Mouse (Mus musculus) gastrocnemius, postnatal 10 days (tissue): ENCODE measurements at regions not wholly inside any gene's neighbourhood (a gene's known extent, or its start where the extent isn't known, plus 50 kb on each side); places are given as distances from the start of the nearest gene placed in this dataset.

Experiments
- DNase-seq: peaks from one replicate; pipeline ENCODE4 v3.0.0; 2021; ENCODE audit warnings: mixed read lengths

DNA sequence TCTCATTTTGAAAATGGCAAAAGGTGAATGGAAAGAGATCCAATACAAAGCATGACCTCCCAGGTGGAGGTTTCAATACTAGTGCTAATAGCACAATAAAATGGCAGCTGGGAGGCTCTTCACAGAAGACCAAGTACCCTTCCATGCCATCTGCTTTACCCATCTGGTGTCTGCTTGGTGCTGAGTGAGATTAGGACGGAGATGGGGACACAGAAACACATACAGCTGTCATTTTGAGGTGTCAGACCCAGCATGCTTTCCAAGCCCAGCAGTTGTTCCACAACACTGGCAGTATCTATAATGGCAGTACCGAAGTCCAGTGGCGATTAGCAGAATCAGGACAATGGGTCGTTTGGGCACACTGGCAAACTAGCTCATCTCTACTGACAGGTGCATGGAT is 118.9 kb upstream of the 1700064H15Rik start:
- no peak for DNase-seq

DNA sequence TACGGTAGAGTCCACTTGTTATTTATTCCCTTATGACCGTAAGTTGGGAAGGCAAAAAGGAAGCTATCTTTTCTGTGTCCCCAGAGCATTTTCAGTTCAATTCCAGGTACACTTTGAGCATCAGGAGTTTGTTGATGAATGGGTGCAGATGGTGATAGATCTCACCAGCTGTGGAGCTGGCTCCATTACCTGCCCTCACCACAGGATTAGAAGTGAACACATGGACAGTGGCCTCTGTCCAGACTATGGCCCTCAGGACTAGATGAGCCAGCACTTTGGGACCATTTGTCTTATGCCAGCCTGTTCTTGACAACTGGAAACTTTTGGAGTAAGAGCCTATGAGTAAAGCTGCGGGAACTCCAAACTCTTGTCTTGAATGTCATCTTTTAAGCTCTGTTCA is 123.5 kb upstream of the 1700064H15Rik start:
- DNase-seq, result no peak

DNA sequence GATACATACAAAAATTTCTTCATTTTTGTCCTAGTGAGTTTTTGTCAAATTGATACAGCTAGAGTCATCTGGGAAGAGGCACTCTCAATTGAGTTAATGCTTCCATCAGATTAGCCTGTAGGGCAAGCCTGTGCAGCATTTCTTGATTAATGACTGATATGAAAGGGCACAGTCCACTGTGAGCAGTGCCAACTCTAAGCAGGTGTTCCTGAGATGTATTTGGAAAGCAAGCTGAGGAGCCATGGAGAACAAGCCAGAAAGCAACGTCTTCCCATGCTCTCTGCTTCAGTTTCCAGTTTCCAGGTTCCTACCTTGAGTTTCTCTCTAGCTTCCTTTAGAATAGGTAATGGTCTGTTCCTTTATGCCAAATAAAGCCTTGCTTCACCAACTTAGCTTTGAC is 125.5 kb upstream of the 1700064H15Rik start:
- DNase-seq, result no peak

DNA sequence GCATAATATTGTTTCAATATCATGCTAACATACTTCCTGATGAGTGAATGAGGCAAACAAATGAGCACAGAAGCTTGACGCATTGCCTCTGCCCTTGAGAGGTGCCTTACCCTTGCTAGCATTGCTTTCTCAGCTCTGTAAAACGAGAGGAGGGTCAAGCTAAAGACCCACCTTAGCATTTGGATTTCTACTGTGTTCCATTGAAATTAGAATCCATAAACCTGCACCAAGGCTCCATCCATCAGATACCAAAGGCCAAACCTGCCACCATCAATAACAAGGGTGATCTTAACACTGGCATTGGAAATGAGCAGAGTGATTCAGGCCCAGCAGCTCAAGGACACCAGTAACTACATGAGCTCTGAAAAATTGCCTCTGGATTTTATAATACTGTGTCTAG is 126.2 kb upstream of the 1700064H15Rik start:
- no peak for DNase-seq

DNA sequence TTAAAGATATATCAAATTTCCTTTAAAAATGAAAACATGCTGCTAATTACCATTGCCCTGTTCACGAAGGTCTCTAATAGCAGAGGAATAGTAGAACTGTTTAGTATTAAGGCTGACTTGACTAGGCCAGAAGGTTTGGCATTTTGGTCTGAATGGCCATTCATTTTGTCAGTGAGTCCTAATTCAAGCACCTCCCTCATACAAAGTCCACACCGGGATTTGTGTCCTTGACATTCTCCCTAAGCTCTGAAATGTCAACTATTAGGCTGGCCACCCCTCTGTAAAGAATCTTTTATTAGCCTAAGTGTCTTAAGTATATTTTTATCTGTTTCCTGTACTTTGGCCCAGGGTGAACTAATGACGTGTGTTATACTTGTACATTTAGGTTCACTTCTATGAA is 126.7 kb upstream of the 1700064H15Rik start:
- no peak for DNase-seq

DNA sequence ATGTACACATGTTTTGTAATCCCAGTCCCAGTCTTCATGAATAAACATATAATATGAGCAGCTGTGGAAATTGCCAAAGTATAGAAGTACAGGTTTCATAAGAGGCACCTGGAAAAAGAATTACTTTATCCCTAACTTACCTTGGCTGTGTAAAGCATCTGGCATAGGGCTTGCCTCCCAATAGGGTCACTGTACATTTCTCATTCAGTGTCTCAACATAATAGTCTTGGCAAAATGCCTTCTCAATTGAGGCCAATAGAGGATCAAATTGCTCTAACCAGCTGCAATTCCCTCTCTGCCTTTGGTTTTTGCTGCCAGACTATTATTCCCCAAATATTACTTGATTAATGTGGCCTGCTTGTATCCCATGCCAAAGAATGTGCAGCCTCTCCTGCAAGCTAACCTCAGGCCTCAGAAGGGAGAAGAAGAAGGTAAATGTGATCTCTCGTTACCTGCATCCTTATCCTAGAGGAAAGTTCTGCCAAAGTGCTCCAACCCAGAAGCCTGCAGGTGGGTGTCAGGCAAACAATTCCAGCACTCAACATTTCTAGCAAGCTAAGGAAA is 158.2 kb upstream of the Cp start:
- DNase-seq, result no peak

DNA sequence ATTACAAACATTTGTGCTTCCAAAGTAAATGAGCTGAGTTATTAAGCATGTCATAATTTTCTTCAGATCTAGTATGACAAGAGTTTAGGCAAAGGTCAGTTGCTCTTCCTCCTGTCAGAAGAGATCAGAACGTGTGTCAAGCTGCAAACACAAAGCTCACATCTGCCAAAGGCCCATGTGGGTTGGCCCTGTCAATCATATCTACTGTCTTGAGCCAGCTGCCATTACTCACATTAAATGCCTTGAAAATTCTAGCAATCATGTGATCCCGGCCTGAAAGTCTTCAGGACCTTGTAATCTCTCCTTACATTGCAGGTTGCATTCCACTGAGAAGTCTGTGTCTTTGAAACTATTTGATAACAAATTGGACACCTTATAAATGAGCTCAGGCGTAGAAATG is 146.8 kb upstream of the Cp start:
- no peak for DNase-seq

DNA sequence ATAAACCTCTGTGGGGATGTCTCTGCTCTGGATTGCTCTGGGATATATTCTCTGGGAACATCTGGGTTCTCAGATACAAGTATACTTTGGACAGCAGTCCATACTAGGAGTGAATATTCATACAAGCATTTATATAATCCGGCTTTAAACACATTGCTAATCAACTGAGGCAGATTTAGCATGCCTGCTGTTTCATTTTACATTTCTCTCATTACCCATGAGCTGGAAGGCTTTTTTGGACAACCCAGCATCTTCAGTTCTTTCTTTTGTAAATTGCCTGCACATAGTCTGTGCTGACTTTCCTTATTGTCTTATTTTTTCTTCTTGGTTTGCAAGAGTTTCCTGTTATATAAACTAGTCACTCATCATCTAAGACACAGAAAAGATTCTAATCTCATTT is 131.9 kb upstream of the Cp start:
- DNase-seq, result no peak

DNA sequence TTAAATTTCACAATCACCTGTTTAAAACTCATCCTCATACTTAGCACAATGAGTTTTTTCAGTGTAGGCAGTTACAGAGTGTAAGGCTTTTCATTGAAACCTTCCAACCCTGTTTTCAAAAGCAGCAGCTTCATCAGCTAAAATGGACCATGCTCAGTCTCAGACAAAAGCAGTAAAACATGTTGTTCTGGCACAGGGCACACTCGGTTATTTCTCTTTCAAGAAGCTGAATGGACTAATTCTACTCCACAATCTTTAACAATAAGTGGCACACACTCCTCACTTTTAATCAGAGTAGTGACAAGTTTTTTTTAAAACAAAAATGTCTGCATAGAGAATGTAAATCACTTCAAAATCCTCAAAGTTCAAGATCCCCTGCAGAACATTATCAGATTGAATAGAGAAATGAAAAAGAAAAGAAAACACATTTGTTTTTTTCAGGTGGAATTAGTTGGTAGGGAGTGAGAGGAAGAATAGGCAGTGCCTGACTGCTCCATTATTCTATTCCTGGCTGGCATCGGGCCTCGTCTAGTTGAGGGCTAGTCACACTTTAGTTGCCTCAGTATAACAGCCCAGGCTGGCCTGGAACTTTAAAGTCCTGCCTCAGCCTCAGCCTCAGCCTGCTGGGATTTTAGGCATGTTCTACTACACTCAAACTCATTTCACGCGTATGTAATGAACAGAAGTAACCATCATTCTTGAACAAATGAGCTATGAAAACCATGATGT is 128.2 kb upstream of the Cp start:
- no peak for DNase-seq

DNA sequence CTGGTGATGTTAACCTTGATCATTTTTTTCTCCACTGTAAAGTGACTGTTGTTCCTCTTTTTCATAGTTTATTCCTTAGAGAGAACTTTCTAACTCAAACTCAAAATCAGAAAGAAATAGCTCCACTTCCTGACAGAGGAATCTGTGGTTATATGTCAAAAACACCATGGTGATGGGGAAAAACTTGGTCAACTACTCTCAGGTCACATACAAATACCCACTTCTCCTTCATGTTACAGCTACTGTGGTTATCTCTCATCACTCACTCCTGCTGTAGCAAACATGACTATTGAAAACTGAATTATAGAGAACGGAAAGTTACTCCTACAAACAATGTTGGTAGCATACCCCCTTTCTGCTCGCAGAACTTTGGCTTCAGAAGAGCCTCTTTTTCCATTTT is 127.1 kb upstream of the Cp start:
- DNase-seq, result no peak

DNA sequence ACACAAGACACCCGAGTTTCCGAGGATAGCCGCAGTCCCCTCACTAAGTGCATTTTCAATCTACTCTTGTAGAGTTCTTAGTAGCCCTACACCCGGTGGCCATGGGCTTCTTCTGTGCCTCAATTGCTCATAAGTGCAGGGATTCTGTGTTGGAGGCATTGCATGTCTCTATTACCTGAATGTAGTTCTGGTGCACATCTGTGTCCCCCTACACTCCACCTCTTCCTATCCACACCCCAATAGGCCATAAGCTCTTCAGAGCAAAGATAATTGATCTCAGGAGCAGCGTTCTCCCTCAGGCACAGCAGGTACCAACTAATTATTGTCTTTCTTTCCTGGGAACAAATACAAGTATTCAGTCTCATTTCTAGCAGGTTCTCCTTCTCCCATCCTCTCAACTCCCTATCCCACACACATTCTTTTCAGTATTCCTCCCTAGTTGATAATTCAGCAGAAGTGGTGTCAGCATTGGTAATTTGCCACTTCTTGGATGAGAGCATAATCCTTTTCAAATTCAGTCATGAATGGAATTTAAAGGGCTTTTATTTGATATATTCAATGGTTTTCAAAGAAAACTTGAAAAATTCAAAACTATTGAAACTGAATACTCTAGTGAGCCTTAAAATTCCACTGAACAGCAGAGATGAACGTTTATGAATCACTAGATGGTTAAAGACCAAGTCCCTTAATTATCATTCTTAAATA is 108.7 kb upstream of the Cp start:
- no peak for DNase-seq

DNA sequence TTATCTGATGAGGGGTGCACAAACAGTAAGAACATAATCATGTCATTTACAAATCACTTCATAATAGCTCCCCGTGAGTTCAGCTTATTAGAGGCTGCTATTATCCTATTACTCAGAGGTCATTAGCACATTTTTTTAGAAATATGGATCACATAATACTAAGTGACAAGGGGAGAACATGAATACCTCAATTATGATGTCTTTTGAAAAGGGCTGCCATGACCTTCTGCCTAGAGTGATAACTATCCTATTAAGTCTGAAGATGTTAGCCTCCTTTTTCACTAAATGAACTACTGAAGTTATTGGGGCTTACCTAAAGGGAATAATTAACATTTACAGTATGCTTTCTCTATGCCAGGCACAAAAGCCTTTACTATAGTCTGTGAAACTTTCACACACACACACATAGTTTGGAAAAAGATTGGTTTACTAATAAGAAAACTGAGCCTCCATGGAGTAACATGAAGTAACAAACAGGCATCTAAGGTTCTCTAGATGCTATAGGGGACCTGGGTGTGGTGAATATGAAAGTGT is 108.1 kb upstream of the Cp start:
- DNase-seq, result no peak

DNA sequence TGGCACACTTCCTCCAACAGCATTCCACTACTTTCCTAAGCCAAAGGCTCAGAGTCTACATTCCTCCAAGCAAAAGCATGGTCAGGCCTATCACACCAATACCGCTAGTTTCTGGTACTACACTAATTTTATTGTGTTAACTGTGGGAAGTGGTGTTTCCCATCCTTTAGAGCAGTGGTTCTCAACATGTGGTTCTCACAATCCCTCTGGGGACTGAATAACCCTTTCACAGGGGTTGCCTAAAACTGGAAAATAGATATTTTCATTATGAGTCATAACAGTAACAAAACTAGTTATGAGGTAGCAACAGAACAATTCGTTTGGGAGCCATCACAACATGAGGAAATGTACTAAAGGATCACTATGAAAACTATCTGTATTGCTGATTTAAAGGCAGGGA is 74.2 kb upstream of the Cp start:
- no peak for DNase-seq

DNA sequence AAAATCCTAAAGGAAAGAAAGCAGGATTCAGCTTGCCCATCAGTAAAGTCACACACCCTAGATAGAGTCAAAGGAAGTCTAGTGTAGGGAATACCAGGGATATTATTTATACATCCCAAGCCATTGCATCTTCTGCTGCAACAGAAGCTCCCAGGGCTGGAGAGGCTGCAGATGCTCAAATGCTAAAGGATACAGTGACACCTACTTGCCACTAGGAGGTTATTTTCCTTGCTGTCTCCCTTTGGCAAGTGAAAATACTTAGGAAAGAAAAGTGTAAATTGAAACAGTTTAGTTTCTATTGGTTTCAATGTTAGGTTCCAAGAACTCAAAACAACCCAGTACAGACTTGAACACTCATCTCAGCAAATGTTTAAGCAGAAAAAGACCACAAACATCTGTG is 68.4 kb upstream of the Cp start:
- DNase-seq, result no peak

DNA sequence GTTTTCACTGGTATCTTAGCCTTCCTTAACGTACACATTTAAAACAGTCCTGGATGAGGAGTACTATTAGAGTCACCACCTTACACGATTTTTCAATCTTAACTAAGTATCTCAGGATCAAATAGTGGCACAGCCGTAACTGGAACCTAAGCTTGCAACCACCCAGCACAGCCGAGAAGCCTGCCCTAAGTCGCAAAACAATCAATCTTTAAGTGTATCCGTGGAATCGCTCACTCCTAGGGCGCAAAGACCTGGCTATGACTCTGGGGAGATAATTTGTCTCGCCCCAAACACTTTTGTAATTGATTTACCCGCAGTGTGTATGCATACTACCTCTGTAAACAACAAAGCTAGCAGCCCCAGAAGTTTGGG is 62.6 kb upstream of the Cp start:
- DNase-seq, result no peak

DNA sequence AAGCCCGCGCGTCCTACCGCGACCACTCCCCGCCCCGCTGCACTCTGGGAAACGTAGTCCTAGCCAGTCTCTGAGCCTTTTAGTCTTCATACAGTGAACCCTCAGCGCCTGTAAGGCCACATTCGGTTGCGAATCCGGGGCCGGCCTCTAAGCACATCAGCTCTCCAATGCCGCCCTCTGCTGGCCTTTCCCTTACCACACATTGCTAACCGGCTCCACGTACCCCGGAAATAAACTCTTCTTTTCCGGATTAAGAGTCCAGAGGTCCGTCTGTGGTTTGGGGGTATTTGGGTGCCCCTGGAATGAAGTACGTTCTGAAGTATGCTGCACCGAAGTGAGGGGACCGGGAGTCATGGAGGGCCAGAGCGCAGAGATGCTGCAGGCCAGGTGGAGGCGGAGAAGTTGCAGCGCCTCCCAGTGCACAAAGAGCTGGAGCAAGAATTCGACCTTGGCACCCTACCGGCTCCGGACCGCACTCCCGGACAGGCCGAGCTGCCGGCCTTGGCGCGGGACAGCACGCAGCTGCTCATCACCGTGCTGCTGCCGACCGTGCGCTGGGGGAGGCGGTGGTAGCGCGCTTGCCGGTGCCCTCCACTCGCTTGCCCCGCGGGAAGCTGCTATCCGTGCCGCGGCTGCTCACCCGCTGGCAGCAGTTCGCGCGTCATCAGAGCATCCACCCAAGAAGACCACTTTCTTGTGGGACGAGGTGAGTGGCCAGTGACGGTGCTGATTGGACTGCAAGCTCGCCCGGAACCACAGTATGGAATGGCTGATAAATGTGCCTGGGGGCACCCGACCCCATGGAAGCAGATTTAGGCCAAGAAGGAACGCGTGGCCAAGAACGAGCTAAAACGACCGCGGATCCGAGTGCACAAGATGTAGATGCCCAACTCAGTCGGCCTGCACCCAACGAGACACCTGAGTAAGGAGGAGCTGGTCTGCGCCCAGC is 62.0 kb upstream of the Cp start:
- DNase-seq, result peak; percentile 94

DNA sequence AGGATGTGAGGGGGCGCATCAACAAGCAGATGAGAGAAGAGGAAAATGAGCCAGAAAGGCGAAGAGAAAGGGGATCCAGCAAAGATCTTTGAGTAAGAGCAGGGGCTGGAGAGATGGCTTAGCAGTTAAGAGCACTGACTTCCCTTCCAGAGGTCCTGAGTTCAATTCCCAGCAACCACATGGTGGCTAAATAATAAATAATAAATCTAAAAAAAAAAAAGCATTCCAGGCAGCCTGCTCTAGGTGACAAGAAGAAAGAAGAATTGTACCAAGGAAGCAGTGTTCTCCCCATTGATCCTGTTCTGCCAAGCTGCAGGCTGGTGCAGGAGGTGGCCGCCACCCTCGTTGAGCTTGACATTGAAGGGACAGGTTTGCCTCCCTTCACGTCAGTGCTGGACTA is 61.1 kb upstream of the Cp start:
- DNase-seq, result no peak

DNA sequence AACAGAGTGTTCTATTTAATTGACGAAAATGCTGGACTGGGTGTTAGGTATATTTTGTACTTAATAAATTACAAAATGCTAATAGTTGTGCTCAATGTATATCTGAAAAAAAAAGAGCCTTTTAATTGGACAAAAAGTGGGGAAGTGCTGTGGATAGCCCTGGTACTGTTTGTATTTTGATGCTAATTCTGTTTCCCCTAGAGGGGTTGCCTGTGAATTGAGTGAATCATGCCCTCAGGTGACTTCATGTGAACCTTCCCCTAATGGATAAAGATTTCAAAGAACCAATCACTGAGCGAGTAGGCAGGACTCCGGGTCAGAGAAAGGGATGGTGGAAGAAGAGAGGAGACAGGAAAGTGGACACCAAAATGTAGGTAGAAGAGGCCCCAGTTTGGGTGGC is 59.7 kb upstream of the Cp start:
- DNase-seq, result no peak

DNA sequence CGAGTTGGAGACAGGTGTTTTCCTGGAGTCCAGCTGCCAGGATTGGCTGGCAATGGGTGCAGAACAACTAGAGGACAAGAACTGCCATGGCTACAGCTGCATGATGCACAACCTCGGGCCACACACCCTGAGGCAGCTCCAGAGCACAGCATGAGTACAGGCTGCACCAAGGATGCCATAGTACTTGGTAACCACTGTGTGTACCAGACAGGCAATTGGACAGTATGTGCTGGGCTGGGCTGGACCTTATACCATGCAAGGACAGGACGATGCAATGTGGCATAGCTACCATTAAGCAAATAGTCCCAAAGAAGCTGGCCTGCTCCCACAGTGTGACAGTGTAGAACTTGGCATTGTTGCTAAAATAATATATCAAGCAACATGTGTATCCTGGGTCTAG is 54.6 kb upstream of the Cp start:
- DNase-seq, result no peak

DNA sequence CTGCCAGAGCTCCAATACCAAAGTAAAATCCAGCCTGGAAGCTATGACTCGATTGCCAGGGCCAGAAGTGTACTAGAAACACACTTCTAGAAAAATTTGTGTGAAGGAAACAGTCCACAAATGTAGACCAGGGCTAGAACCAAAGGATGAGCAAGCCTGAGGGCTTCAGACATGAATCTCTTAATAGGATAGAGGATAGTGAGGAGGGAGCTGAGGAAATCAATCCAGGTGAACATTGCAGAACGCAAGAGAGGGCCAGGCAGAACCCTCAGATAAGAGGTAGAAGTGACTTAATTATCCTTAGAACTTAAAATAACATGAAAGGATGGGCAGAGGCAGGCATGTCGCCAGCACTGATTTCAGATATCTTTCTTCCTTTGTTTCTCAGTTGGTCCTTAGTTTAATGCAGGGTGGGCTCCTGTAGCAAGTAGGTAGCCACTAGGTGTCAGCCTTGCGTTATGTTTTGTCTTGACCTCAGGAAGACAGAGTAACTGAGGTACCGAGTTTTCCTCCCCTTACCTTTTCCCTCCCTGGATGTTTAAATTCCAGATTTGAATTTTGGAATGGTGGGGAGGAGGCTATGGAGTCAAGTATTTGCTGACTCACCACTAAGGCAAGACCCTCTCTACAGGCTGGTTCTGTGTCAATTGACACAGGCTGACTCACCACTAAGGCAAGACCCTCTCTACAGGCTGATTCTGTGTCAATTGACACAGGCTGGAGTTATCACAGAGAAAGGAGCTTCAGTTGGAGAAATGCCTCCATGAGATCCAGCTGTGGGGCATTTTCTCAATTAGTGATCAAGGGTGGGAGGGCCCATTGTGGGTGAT is 52.2 kb upstream of the Cp start:
- DNase-seq, result peak; percentile 31
